26 mouse cellular contexts compared by ENCODE assay signal in the genomic region with DNA sequence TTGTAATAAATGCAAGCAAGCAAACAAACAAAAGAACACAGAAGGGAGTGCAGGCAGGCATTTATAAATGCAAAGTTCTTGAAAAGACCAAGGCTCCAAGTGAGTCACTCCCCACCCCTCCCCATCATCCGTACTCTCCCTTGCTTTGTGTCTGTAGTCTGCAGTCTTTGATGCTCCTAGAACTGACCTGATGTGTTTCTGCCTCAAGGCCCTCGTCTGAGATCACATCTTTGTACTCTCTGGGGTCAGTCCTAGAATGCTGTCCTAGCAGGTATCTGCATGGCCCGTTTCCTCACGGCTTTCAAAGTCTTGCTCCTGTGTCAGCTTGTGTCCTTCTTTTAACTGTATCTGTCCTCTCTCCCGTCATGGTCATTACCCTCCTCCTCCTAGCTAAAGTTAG. TPM values are rescaled to one million over a fixed set of nuclear protein-coding genes. Genes with fewer than 3 reads are reported as not detected.
A peak's percentile ranks its signal among the peaks of the same experiment; 100 is the strongest.
DNase-seq lines count a peak whose midpoint lies in the region; ATAC-seq lines count a peak whose summit lies in the region.
"Had no signal": no experiment of that assay in that cellular context is flagged by ENCODE, and none has a peak within 500 bp of the region (broad histone marks: within the 10 kb centered on the region; RNA-seq: fewer than 3 reads in every experiment).

No protein-coding gene starts in this region.

- peak; percentile 31 to 48 for DNase-seq in adrenal gland, postnatal 36 days
- no peak for DNase-seq in adrenal gland, postnatal 4 days (ENCODE audit: low spot score in 2 of 2)
- DNase-seq in hindbrain, embryonic 10.5 days (ENCODE audit: low spot score): no peak
- DNase-seq in Muller cell, postnatal 12 days (ENCODE audit: inconsistent ontology term): peak; percentile 12
- no peak for DNase-seq in left cerebral cortex, adult 9 months (ENCODE audit: low spot score in 2 of 2)
- DNase-seq: cerebellum, adult 8-10 months; gastrocnemius, postnatal 14 days; heart, adult 18-20 months; kidney, postnatal 4 days; liver, postnatal 0 days; lung, postnatal 10 days; right cerebral cortex, postnatal 4 days had no signal

- no peak overlapping the region for H3K4me3 ChIP-seq in hindbrain, embryonic 10.5 days
- H3K4me3 ChIP-seq in hindbrain, embryonic 12.5 days: no peak overlapping the region
- no peak overlapping the region for H3K4me3 ChIP-seq in embryonic facial prominence, embryonic 12.5 days
- H3K4me3 ChIP-seq: erythroblast, embryonic 14.5 days; kidney, embryonic 15.5 days; neural tube, embryonic 12.5 days had no signal

- H3K4me1 ChIP-seq in hindbrain, embryonic 10.5 days (replicated peaks): peaks cover 69% of the 10 kb centered on the region
- H3K4me1 ChIP-seq in hindbrain, embryonic 12.5 days: peaks cover 40% of the 10 kb centered on the region
- peaks cover 44% of the 10 kb centered on the region for H3K4me1 ChIP-seq in embryonic facial prominence, embryonic 12.5 days

- 55% methylated on average over 5 of the region's 5 CpGs for WGBS in hindbrain, embryonic 10.5 days
- 56% methylated on average over 5 of the region's 5 CpGs for WGBS in hindbrain, embryonic 12.5 days
- WGBS in embryonic facial prominence, embryonic 12.5 days: 67% methylated on average over 5 of the region's 5 CpGs

- H3K4me2 ChIP-seq in hindbrain, embryonic 12.5 days (replicated peaks): no peak overlapping the region
- H3K4me2 ChIP-seq in embryonic facial prominence, embryonic 12.5 days (replicated peaks): no peak overlapping the region
- H3K4me2 ChIP-seq: kidney, embryonic 15.5 days; neural tube, embryonic 12.5 days had no signal

- peak overlapping the region; percentile 93 for H3K27ac ChIP-seq in hindbrain, embryonic 10.5 days
- no peak overlapping the region for H3K27ac ChIP-seq in hindbrain, embryonic 12.5 days
- H3K27ac ChIP-seq in embryonic facial prominence, embryonic 12.5 days: peak overlapping the region; percentile 89; the same call in 1 of the 2 replicates
- H3K27ac ChIP-seq: neural tube, embryonic 12.5 days had no signal

- no peak for ATAC-seq in hindbrain, embryonic 12.5 days (ENCODE audit: low FRiP score)
- ATAC-seq in embryonic facial prominence, embryonic 12.5 days (ENCODE audit: insufficient number of reproducible peaks, insufficient read depth, low FRiP score, low TSS enrichment): no peak
- no peak for ATAC-seq in frontal cortex, adult (ENCODE audit: low TSS enrichment)
- ATAC-seq: hindbrain, embryonic 16.5 days; intestine, embryonic 16.5 days; liver, postnatal 0 days had no signal

- no peaks in the 10 kb centered on the region for H3K9me3 ChIP-seq in hindbrain, embryonic 10.5 days
- H3K9me3 ChIP-seq in hindbrain, embryonic 12.5 days (replicated peaks): no peaks in the 10 kb centered on the region
- no peaks in the 10 kb centered on the region for H3K9me3 ChIP-seq in embryonic facial prominence, embryonic 12.5 days
- H3K9me3 ChIP-seq: kidney, embryonic 15.5 days; neural tube, embryonic 12.5 days had no signal

- H3K9ac ChIP-seq in hindbrain, embryonic 12.5 days: no peak overlapping the region
- no peak overlapping the region for H3K9ac ChIP-seq in embryonic facial prominence, embryonic 12.5 days
- H3K9ac ChIP-seq: kidney, embryonic 15.5 days; liver, postnatal 0 days; neural tube, embryonic 12.5 days had no signal

- no peaks in the 10 kb centered on the region for H3K27me3 ChIP-seq in hindbrain, embryonic 10.5 days (ENCODE audit: insufficient read depth, poor library complexity, severe bottlenecking)
- H3K27me3 ChIP-seq in hindbrain, embryonic 12.5 days: no peaks in the 10 kb centered on the region
- no peaks in the 10 kb centered on the region for H3K27me3 ChIP-seq in embryonic facial prominence, embryonic 12.5 days
- H3K27me3 ChIP-seq: CH12.LX; kidney, embryonic 15.5 days; neural tube, embryonic 12.5 days had no signal

- no peaks in the 10 kb centered on the region for H3K36me3 ChIP-seq in hindbrain, embryonic 10.5 days
- H3K36me3 ChIP-seq in hindbrain, embryonic 12.5 days: no peaks in the 10 kb centered on the region
- H3K36me3 ChIP-seq in embryonic facial prominence, embryonic 12.5 days: no peaks in the 10 kb centered on the region
- H3K36me3 ChIP-seq: kidney, embryonic 15.5 days; neural tube, embryonic 12.5 days had no signal

RNA-seq across cellular contexts. Expression of gene Cpa5, which starts 8.8 kb away (rescaled TPM):
- total RNA-seq in adrenal gland, postnatal 36 days (2021): not detected
- not detected for total RNA-seq in adrenal gland, postnatal 4 days (2021)
- polyA plus RNA-seq in hindbrain, embryonic 10.5 days (2016; fragmentation: Nextera tagmentation; extraction: Ambion mirVana): 0.08 and 0.44 TPM in 2 replicates
- polyA plus RNA-seq in hindbrain, embryonic 12.5 days (2016; fragmentation: Nextera tagmentation; extraction: Ambion mirVana): 0.10 TPM in 1 of 2 replicates, not detected in the other
- 0.22 and 0.33 TPM in 2 replicates for polyA plus RNA-seq in embryonic facial prominence, embryonic 12.5 days (2016; fragmentation: Nextera tagmentation; extraction: Ambion mirVana)
- total RNA-seq: CH12.LX; heart, adult 18-20 months; layer of hippocampus, postnatal 14 days; left cerebral cortex, postnatal 14 days; liver, adult 2 months; megakaryocyte progenitor cell, adult 5-6 weeks; MEL had no signal
- polyA plus RNA-seq: erythroblast, embryonic 14.5 days; intestine, embryonic 16.5 days; liver, adult 2 months; liver, postnatal 0 days; neural tube, embryonic 12.5 days had no signal

RNA-seq across cellular contexts. Expression of gene Cpa1, which starts 19.4 kb away (rescaled TPM):
- total RNA-seq in adrenal gland, postnatal 36 days (2021): not detected
- 100 to 1,000 TPM in 1 of 2 experiments, under 1 TPM in 1; 0.96 to 609 TPM for total RNA-seq in adrenal gland, postnatal 4 days (2021)
- 0.14 and 0.16 TPM in 2 replicates for polyA plus RNA-seq in hindbrain, embryonic 10.5 days (2016; fragmentation: Nextera tagmentation; extraction: Ambion mirVana)
- 0.30 and 0.34 TPM in 2 replicates for polyA plus RNA-seq in hindbrain, embryonic 12.5 days (2016; fragmentation: Nextera tagmentation; extraction: Ambion mirVana)
- polyA plus RNA-seq in embryonic facial prominence, embryonic 12.5 days (2016; fragmentation: Nextera tagmentation; extraction: Ambion mirVana): 0.22 and 0.29 TPM in 2 replicates
- total RNA-seq: CH12.LX; gastrocnemius, postnatal 14 days; heart, adult 18-20 months; layer of hippocampus, postnatal 14 days; left cerebral cortex, postnatal 14 days; megakaryocyte progenitor cell, adult 5-6 weeks; MEL had no signal
- polyA plus RNA-seq: erythroblast, embryonic 14.5 days had no signal

RNA-seq across cellular contexts. Expression of gene Cpa4, which starts 51.4 kb away (rescaled TPM):
- total RNA-seq in adrenal gland, postnatal 36 days (2021): 1 to 10 TPM; 1.1 to 1.2 TPM
- total RNA-seq in adrenal gland, postnatal 4 days (2021): 1 to 10 TPM; 2.9 to 3.2 TPM
- polyA plus RNA-seq in hindbrain, embryonic 10.5 days (2016; fragmentation: Nextera tagmentation; extraction: Ambion mirVana): 1.4 and 2.5 TPM in 2 replicates
- 1.7 and 1.9 TPM in 2 replicates for polyA plus RNA-seq in hindbrain, embryonic 12.5 days (2016; fragmentation: Nextera tagmentation; extraction: Ambion mirVana)
- polyA plus RNA-seq in embryonic facial prominence, embryonic 12.5 days (2016; fragmentation: Nextera tagmentation; extraction: Ambion mirVana): 0.79 and 1.3 TPM in 2 replicates
- total RNA-seq: CH12.LX; heart, adult 18-20 months; layer of hippocampus, postnatal 14 days; liver, adult 2 months; megakaryocyte progenitor cell, adult 5-6 weeks; MEL had no signal
- polyA plus RNA-seq: erythroblast, embryonic 14.5 days; liver, adult 2 months; liver, postnatal 0 days had no signal

Comparison
In these comparisons a context has a peak if more than half of its experiments do, and no peak if none do; other contexts are left out.
1. DNase-seq: peak in adrenal gland, postnatal 36 days (2 of 2) and Muller cell, postnatal 12 days (single experiment); none in adrenal gland, postnatal 4 days (0 of 2), hindbrain, embryonic 10.5 days (single experiment) and left cerebral cortex, adult 9 months (0 of 2).